Mouse (Mus musculus): ENCODE results near the gene L3hypdh.

DNA sequence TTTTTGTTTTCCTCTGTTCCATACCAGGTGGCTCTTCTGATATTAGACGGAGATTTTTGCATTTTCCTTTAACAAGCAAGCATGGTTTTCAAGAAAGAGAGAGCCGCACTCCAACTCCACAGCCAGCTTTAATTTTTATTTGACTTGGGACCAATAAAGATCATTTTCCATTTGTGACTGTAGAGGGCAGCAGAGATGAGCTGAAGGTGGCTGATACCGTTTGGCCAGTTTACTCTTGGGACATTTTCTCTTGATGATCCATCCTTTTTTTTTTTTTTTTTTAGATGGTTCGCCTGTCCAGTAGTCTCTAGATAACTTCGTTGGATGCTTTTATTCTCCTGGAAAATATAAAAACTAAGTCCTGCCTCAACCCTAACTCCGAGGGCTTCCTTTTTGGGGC is 31.9 kb downstream of the L3hypdh start:
- TF ChIP-seq MAX (IDR thresholded peaks at IDR 0.05; ENCODE audit: low read depth) = no peak
- no peak for TF ChIP-seq MYOD1 (IDR thresholded peaks at IDR 0.05; ENCODE audit: control insufficient read depth in 1 of 3, insufficient read length in 2 of 3, low read depth in 2 of 3)
- no peak for TF ChIP-seq POLR2A (IDR thresholded peaks at IDR 0.05; ENCODE audit: insufficient read length, low read depth)
- TF ChIP-seq TCF12 (IDR thresholded peaks at IDR 0.05; ENCODE audit: insufficient read depth, poor library complexity, severe bottlenecking) = no peak
- TF ChIP-seq POLR2AphosphoS2 (IDR thresholded peaks at IDR 0.05; ENCODE audit: insufficient read length, low read depth) = no peak
- no peak for TF ChIP-seq REST (IDR thresholded peaks at IDR 0.05; ENCODE audit: insufficient read depth, insufficient read length)
- TF ChIP-seq USF1 (IDR thresholded peaks at IDR 0.05; ENCODE audit: low read depth) = no peak
- no peak for TF ChIP-seq E2F4 (IDR thresholded peaks at IDR 0.05; ENCODE audit: insufficient read depth)
- no peak for TF ChIP-seq CEBPB (IDR thresholded peaks at IDR 0.05; ENCODE audit: insufficient read depth, poor library complexity, severe bottlenecking)
- TF ChIP-seq MYOG (IDR thresholded peaks at IDR 0.05; ENCODE audit: control insufficient read depth in 1 of 3, insufficient read depth in 1 of 3, insufficient read length in 2 of 3, low read depth in 2 of 3) = no peak
- TF ChIP-seq TCF3 (IDR thresholded peaks at IDR 0.05; ENCODE audit: insufficient read length, low read depth) = no peak
- TF ChIP-seq SRF (IDR thresholded peaks at IDR 0.05; ENCODE audit: control insufficient read depth, insufficient read length, low read depth) = no peak

Measured in myocyte (in vitro differentiated cells).